Mouse (Mus musculus): ENCODE measurements around the gene Zbtb20. TPM values are rescaled to one million over a fixed set of nuclear protein-coding genes. Genes with fewer than 3 reads are reported as not detected.

Gene Zbtb20
- total RNA-seq, 1 experiment from 2014 or later, result 20.8 TPM

- ATAC-seq (replicated peaks; ENCODE audit: low read depth, poor library complexity, severe bottlenecking), result no peak
Observed at GRCm38 (mm10) chr16:43608066-43608465, 732.4 kb downstream of the Zbtb20 start.

- no peak for ATAC-seq (replicated peaks; ENCODE audit: low read depth, poor library complexity, severe bottlenecking)
Observed at GRCm38 (mm10) chr16:43610375-43610774, 734.7 kb downstream of the Zbtb20 start.

- ATAC-seq (replicated peaks; ENCODE audit: low read depth, poor library complexity, severe bottlenecking), result no peak
Observed at GRCm38 (mm10) chr16:43616348-43616747, 740.7 kb downstream of the Zbtb20 start.

- no peak for ATAC-seq (replicated peaks; ENCODE audit: low read depth, poor library complexity, severe bottlenecking)
Observed at GRCm38 (mm10) chr16:43617346-43617745, 741.7 kb downstream of the Zbtb20 start.

- no peak for ATAC-seq (replicated peaks; ENCODE audit: low read depth, poor library complexity, severe bottlenecking)
Observed at GRCm38 (mm10) chr16:43618286-43618685, 742.6 kb downstream of the Zbtb20 start.

- ATAC-seq (replicated peaks; ENCODE audit: low read depth, poor library complexity, severe bottlenecking), result no peak
Observed at GRCm38 (mm10) chr16:43619277-43619676, 743.6 kb downstream of the Zbtb20 start.

GRCm38 (mm10) chr16:43620359-43620758 is 744.7 kb downstream of the Zbtb20 start:
- ATAC-seq (replicated peaks; ENCODE audit: low read depth, poor library complexity, severe bottlenecking), result no peak

- no peak for ATAC-seq (replicated peaks; ENCODE audit: low read depth, poor library complexity, severe bottlenecking)
Observed at GRCm38 (mm10) chr16:43623315-43624000, 747.8 kb downstream of the Zbtb20 start.

GRCm38 (mm10) chr16:43624876-43625275 is 749.2 kb downstream of the Zbtb20 start:
- peak; percentile 39; the same call in 1 of the 2 replicates for ATAC-seq (replicated peaks; ENCODE audit: low read depth, poor library complexity, severe bottlenecking)

GRCm38 (mm10) chr16:43625289-43625688 is 749.6 kb downstream of the Zbtb20 start:
- ATAC-seq (replicated peaks; ENCODE audit: low read depth, poor library complexity, severe bottlenecking), result no peak

GRCm38 (mm10) chr16:43625956-43626355 is 750.3 kb downstream of the Zbtb20 start:
- no peak for ATAC-seq (replicated peaks; ENCODE audit: low read depth, poor library complexity, severe bottlenecking)

- ATAC-seq (replicated peaks; ENCODE audit: low read depth, poor library complexity, severe bottlenecking), result no peak
Observed at GRCm38 (mm10) chr16:43628662-43629061, 753.0 kb downstream of the Zbtb20 start.

- ATAC-seq (replicated peaks; ENCODE audit: low read depth, poor library complexity, severe bottlenecking), result no peak
Observed at GRCm38 (mm10) chr16:43631758-43632157, 756.1 kb downstream of the Zbtb20 start.

GRCm38 (mm10) chr16:43634037-43634436 is 758.4 kb downstream of the Zbtb20 start:
- ATAC-seq (replicated peaks; ENCODE audit: low read depth, poor library complexity, severe bottlenecking), result no peak

- ATAC-seq (replicated peaks; ENCODE audit: low read depth, poor library complexity, severe bottlenecking), result no peak
Observed at GRCm38 (mm10) chr16:43637241-43637640, 761.6 kb downstream of the Zbtb20 start.

- ATAC-seq (replicated peaks; ENCODE audit: low read depth, poor library complexity, severe bottlenecking), result no peak
Observed at GRCm38 (mm10) chr16:43638406-43639049, 762.8 kb downstream of the Zbtb20 start.

GRCm38 (mm10) chr16:43641230-43641629 is 765.5 kb downstream of the Zbtb20 start:
- ATAC-seq (replicated peaks; ENCODE audit: low read depth, poor library complexity, severe bottlenecking), result no peak

- ATAC-seq (replicated peaks; ENCODE audit: low read depth, poor library complexity, severe bottlenecking), result no peak
Observed at GRCm38 (mm10) chr16:43645879-43646278, 770.2 kb downstream of the Zbtb20 start.

GRCm38 (mm10) chr16:43646943-43647342 is 771.3 kb downstream of the Zbtb20 start:
- ATAC-seq (replicated peaks; ENCODE audit: low read depth, poor library complexity, severe bottlenecking), result no peak

- no peak for ATAC-seq (replicated peaks; ENCODE audit: low read depth, poor library complexity, severe bottlenecking)
Observed at GRCm38 (mm10) chr16:43647641-43648040, 772.0 kb downstream of the Zbtb20 start.

GRCm38 (mm10) chr16:43650355-43651080 is 774.8 kb downstream of the Zbtb20 start:
- peak; percentile 54; the same call in 1 of the 2 replicates for ATAC-seq (replicated peaks; ENCODE audit: low read depth, poor library complexity, severe bottlenecking)

Data from common myeloid progenitor, adult 5-6 weeks (primary cell).